Mouse (Mus musculus) hindbrain, embryonic 14.5 days (tissue): ENCODE data around the gene Gm45618. TPM values are rescaled to one million over a fixed set of nuclear protein-coding genes. Genes with fewer than 3 reads are reported as not detected.
A peak's percentile ranks its signal among the peaks of the same experiment; 100 is the strongest.

ENCODE experiments used
- ATAC-seq: fragments of 200-750 bp; cut with Nextera tagmentation; 2 replicates; pipeline ENCODE4 v1.8.0; 2017; ENCODE audit warnings: moderate number of reproducible peaks, mild to moderate bottlenecking, moderate TSS enrichment, moderate library complexity; ENCODE audit not compliant: low FRiP score
- DNase-seq: peaks from one replicate; pipeline ENCODE4 v3.0.0-alpha.2; 2015; ENCODE audit warnings: low spot score
- H3K27ac ChIP-seq: fragments of 300-500 bp; sonication (generic); 2 replicates; pipeline ENCODE4 v1.5.1; 2014; ENCODE audit warnings: mild to moderate bottlenecking, moderate library complexity
- H3K27me3 ChIP-seq: fragments of 300-500 bp; sonication (generic); 2 replicates; pipeline ENCODE4 v1.6.1; 2014; ENCODE audit warnings: mild to moderate bottlenecking, low read length, mixed read lengths; ENCODE audit not compliant: control insufficient read depth, insufficient read depth
- H3K36me3 ChIP-seq: fragments of 300-500 bp; sonication (generic); replicated peaks from 2 replicates; pipeline ENCODE4 v1.6.1; 2014; ENCODE audit not compliant: control insufficient read depth, insufficient read depth
- H3K4me1 ChIP-seq: fragments of 300-500 bp; sonication (generic); replicated peaks from 2 replicates; pipeline ENCODE4 v1.6.1; 2014; ENCODE audit warnings: antibody characterized with exemption, low read length, mixed read lengths; ENCODE audit not compliant: control insufficient read depth, insufficient read depth
- H3K4me2 ChIP-seq: fragments of 300-500 bp; sonication (generic); replicated peaks from 2 replicates; pipeline ENCODE4 v1.6.1; 2014; ENCODE audit warnings: mild to moderate bottlenecking, moderate library complexity
- H3K4me3 ChIP-seq: fragments of 300-500 bp; sonication (generic); replicated peaks from 2 replicates; pipeline ENCODE4 v1.5.1; 2014; ENCODE audit warnings: mild to moderate bottlenecking, low read length
- H3K9ac ChIP-seq: fragments of 300-500 bp; sonication (generic); 2 replicates; pipeline ENCODE4 v1.6.1; 2014
- H3K9me3 ChIP-seq: fragments of 300-500 bp; sonication (generic); 2 replicates; pipeline ENCODE4 v1.6.1; 2016; ENCODE audit warnings: low read length; ENCODE audit not compliant: control insufficient read depth
- WGBS: fragments of 180-500 bp; shearing (Covaris S2); extraction: QIAGEN DNeasy Blood & Tissue Kit; methylation state at CpG from one replicate; pipeline ENCODE4 v1.1.7; 2014; 5-methylcytosine and 5-hydroxymethylcytosine counted together
- polyA plus RNA-seq: library from polyadenylated mRNA; unstranded; fragments of >200 nt; fragmentation: Nextera tagmentation; extraction: Ambion mirVana; gene quantifications from 2 replicates; pipeline ENCODE4 v1.2.1, GENCODE M21; 2014

The Gm45618 gene
- polyA plus RNA-seq, 1 experiment from 2014 or later, result not detected

- DNase-seq, result no peak
- no peak overlapping the region for H3K27ac ChIP-seq
- H3K4me3 ChIP-seq, result no peak overlapping the region; the same call in 1 of the 2 replicates
- ATAC-seq, result no peak
- H3K36me3 ChIP-seq, result no peaks in the 10 kb centered on the region
- no peak overlapping the region for H3K9ac ChIP-seq
- peaks cover 6% of the 10 kb centered on the region; the same call in 1 of the 2 replicates for H3K27me3 ChIP-seq
- peaks cover 31% of the 10 kb centered on the region for H3K4me1 ChIP-seq
- H3K4me2 ChIP-seq, result peak overlapping the region; percentile 72
- WGBS, result 77% methylated on average over 4 of the region's 4 CpGs
- H3K9me3 ChIP-seq, result no peaks in the 10 kb centered on the region
Measured at GRCm38 (mm10) chr7:142096701-142097100, 23.8 kb downstream of the Gm45618 start.

GRCm38 (mm10) chr7:142095183-142095931 lies 25.2 kb downstream of the Gm45618 start, which contains the start of gene Dusp8:
Dusp8 (minus strand) TSS chr7:142095843.
- H3K9ac ChIP-seq, result peak within 1 kb of the TSS; percentile 99
- ATAC-seq (peak; percentile 82), DNase-seq (peak; percentile 94)
- H3K9me3 ChIP-seq, result no peaks in the 10 kb centered on the region
- 1% methylated on average over 44 of the region's 63 CpGs for WGBS
- peaks cover 6% of the 10 kb centered on the region; the same call in 1 of the 2 replicates for H3K27me3 ChIP-seq
- H3K4me3 ChIP-seq, result peak within 1 kb of the TSS; percentile 92
- peak within 1 kb of the TSS; percentile 72 for H3K4me2 ChIP-seq
- peaks cover 45% of the 10 kb centered on the region for H3K4me1 ChIP-seq
- H3K36me3 ChIP-seq, result no peaks in the 10 kb centered on the region
- peak within 1 kb of the TSS; percentile 97 for H3K27ac ChIP-seq

- peaks cover 6% of the 10 kb centered on the region; the same call in 1 of the 2 replicates for H3K27me3 ChIP-seq
- H3K27ac ChIP-seq, result peak overlapping the region; percentile 97
- H3K4me2 ChIP-seq, result peak overlapping the region; percentile 72
- DNase-seq (peak; percentile 59), ATAC-seq (peak; percentile 25; the same call in 1 of the 2 replicates)
- peak overlapping the region; percentile 92 for H3K4me3 ChIP-seq
- peak overlapping the region; percentile 99 for H3K9ac ChIP-seq
- peaks cover 53% of the 10 kb centered on the region for H3K4me1 ChIP-seq
- under 1% methylated on average over 81 of the region's 89 CpGs for WGBS
- H3K36me3 ChIP-seq, result peaks cover 5% of the 10 kb centered on the region; the same call in 1 of the 2 replicates
- H3K9me3 ChIP-seq, result no peaks in the 10 kb centered on the region
Measured at GRCm38 (mm10) chr7:142094301-142095143, 26.0 kb downstream of the Gm45618 start.

GRCm38 (mm10) chr7:142093696-142094240 lies 26.8 kb downstream of the Gm45618 start:
- ATAC-seq, result no peak
- WGBS, result 14% methylated on average over 6 of the region's 6 CpGs

GRCm38 (mm10) chr7:142092991-142093390 lies 27.5 kb downstream of the Gm45618 start:
- peak overlapping the region; percentile 92 for H3K4me3 ChIP-seq
- peaks cover 6% of the 10 kb centered on the region; the same call in 1 of the 2 replicates for H3K27me3 ChIP-seq
- H3K9ac ChIP-seq, result peak overlapping the region; percentile 99
- ATAC-seq (no peak), DNase-seq (no peak)
- WGBS, result 34% methylated on average over 1 of the region's 1 CpGs
- H3K4me2 ChIP-seq, result peak overlapping the region; percentile 72
- H3K9me3 ChIP-seq, result no peaks in the 10 kb centered on the region
- peaks cover 13% of the 10 kb centered on the region for H3K36me3 ChIP-seq
- H3K27ac ChIP-seq, result peak overlapping the region; percentile 97
- peaks cover 68% of the 10 kb centered on the region for H3K4me1 ChIP-seq

More at GRCm38 (mm10) chr7:142093696-142094240, 26.8 kb downstream of the Gm45618 start:
- peak overlapping the region; percentile 97 for H3K27ac ChIP-seq
- H3K9me3 ChIP-seq, result no peaks in the 10 kb centered on the region
- peak overlapping the region; percentile 72 for H3K4me2 ChIP-seq
- peaks cover 6% of the 10 kb centered on the region; the same call in 1 of the 2 replicates for H3K27me3 ChIP-seq
- no peak for DNase-seq
- peaks cover 61% of the 10 kb centered on the region for H3K4me1 ChIP-seq
- peak overlapping the region; percentile 92 for H3K4me3 ChIP-seq
- peak overlapping the region; percentile 99 for H3K9ac ChIP-seq
- H3K36me3 ChIP-seq, result peaks cover 8% of the 10 kb centered on the region; the same call in 1 of the 2 replicates

- peak overlapping the region; percentile 99 for H3K9ac ChIP-seq
- no peaks in the 10 kb centered on the region for H3K9me3 ChIP-seq
- H3K27ac ChIP-seq, result peak overlapping the region; percentile 97
- 0% methylated on average over 4 of the region's 4 CpGs for WGBS
- H3K4me3 ChIP-seq, result peak overlapping the region; percentile 92
- H3K4me2 ChIP-seq, result peak overlapping the region; percentile 72
- peak; percentile 77 for DNase-seq
- H3K4me1 ChIP-seq, result peaks cover 70% of the 10 kb centered on the region
- H3K36me3 ChIP-seq, result peaks cover 24% of the 10 kb centered on the region
- peaks cover 5% of the 10 kb centered on the region; the same call in 1 of the 2 replicates for H3K27me3 ChIP-seq
- ATAC-seq, result no peak
Measured at GRCm38 (mm10) chr7:142091848-142092247, 28.7 kb downstream of the Gm45618 start.

GRCm38 (mm10) chr7:142089648-142090447 lies 30.7 kb downstream of the Gm45618 start:
- peaks cover 67% of the 10 kb centered on the region for H3K4me1 ChIP-seq
- WGBS, result 42% methylated on average over 17 of the region's 17 CpGs
- peaks cover 44% of the 10 kb centered on the region for H3K36me3 ChIP-seq
- no peaks in the 10 kb centered on the region for H3K9me3 ChIP-seq
- ATAC-seq (no peak), DNase-seq (no peak)
- H3K4me3 ChIP-seq, result 0 out of 2 replicates have a peak overlapping the region, but pooled peaks have one; percentile 2
- peak overlapping the region; percentile 72 for H3K4me2 ChIP-seq
- H3K27ac ChIP-seq, result peak overlapping the region; percentile 84
- peak overlapping the region; percentile 99 for H3K9ac ChIP-seq
- no peaks in the 10 kb centered on the region for H3K27me3 ChIP-seq

- Histone ChIP-seq H3K4me1 (peaks cover 69% of the 10 kb centered on the region), H3K27me3 (0 out of 2 replicates have a peak, but pooled peaks cover 1% of the 10 kb centered on the region), H3K9me3 (no peaks in the 10 kb centered on the region), H3K4me2 (peak overlapping the region; percentile 72), H3K36me3 (peaks cover 54% of the 10 kb centered on the region), H3K27ac (peak overlapping the region; percentile 84), H3K4me3 (no peak overlapping the region), H3K9ac (peak overlapping the region; percentile 99)
- ATAC-seq (peak; percentile 81), DNase-seq (peak; percentile 81)
- WGBS, result under 1% methylated on average over 5 of the region's 5 CpGs
Measured at GRCm38 (mm10) chr7:142088886-142089285, 31.6 kb downstream of the Gm45618 start.
